18 mouse cellular contexts compared by ENCODE assay signal in the genomic region with DNA sequence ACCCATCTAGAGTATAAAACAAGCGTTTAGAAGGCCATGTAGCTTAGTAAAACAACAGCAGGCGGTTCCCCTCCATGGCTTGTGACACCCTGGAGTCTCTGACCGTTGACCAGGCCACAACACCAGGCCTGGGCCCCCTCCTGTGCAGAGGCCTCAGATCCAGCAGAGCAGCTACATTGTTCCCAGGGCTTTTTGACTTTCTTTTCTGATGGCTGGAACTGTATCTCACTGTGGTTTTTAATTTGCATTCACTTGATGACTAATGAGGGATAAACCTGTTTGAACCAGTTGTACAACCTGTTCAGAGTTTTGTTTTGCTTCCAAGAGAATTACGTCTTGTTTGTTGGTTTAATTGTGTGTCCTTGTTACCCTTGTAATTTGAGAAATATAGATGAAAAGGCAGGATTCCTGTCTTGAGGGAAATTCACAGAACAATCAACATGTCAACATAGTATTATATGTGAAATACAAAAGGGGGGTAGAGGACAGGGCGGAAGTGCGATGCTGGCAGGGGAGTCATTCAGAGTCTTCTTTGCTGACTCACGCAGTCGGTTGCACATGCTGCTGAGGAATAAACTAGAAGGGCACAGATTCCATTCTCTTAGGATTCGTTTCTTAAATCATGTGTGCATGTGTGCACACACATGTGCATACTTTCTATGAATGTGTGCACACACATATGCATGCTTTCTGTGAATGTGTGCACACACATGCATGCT. TPM values are rescaled to one million over a fixed set of nuclear protein-coding genes. Genes with fewer than 3 reads are reported as not detected.
DNase-seq lines count a peak whose midpoint lies in the region; ATAC-seq lines count a peak whose summit lies in the region.
"Had no signal": no experiment of that assay in that cellular context is flagged by ENCODE, and none has a peak within 500 bp of the region (broad histone marks: within the 10 kb centered on the region; RNA-seq: fewer than 3 reads in every experiment).

No protein-coding gene starts in this region.

- H3K27me3 ChIP-seq in midbrain, embryonic 14.5 days (ENCODE audit: control insufficient read depth, insufficient read depth, low read length): no peaks in the 10 kb centered on the region
- H3K27me3 ChIP-seq in midbrain, embryonic 10.5 days (ENCODE audit: low read depth, poor library complexity, severe bottlenecking): no peaks in the 10 kb centered on the region
- no peaks in the 10 kb centered on the region for H3K27me3 ChIP-seq in stomach, embryonic 16.5 days (ENCODE audit: control insufficient read depth, insufficient read depth, low read length)
- no peaks in the 10 kb centered on the region for H3K27me3 ChIP-seq in hindbrain, embryonic 11.5 days (ENCODE audit: control insufficient read depth, insufficient read depth, low read length)
- H3K27me3 ChIP-seq: hindbrain, embryonic 15.5 days; neural tube, embryonic 13.5 days had no signal

- H3K9ac ChIP-seq in midbrain, embryonic 14.5 days (replicated peaks; ENCODE audit: low read length): no peak overlapping the region
- H3K9ac ChIP-seq in stomach, embryonic 16.5 days (ENCODE audit: low read length): no peak overlapping the region
- H3K9ac ChIP-seq in hindbrain, embryonic 11.5 days (ENCODE audit: low read depth, low read length): no peak overlapping the region
- H3K9ac ChIP-seq: hindbrain, embryonic 15.5 days; neural tube, embryonic 13.5 days had no signal

- no peak for ATAC-seq in midbrain, embryonic 14.5 days (ENCODE audit: low FRiP score, low TSS enrichment)
- peak; percentile 40; the same call in 1 of the 2 replicates for ATAC-seq in stomach, embryonic 16.5 days (ENCODE audit: insufficient read depth, low FRiP score)
- no peak for ATAC-seq in hindbrain, embryonic 11.5 days (ENCODE audit: low FRiP score)
- ATAC-seq: intestine, embryonic 16.5 days had no signal

- H3K9me3 ChIP-seq in midbrain, embryonic 14.5 days (ENCODE audit: control insufficient read depth, low read length): no peaks in the 10 kb centered on the region
- H3K9me3 ChIP-seq in midbrain, embryonic 10.5 days (replicated peaks): no peaks in the 10 kb centered on the region
- no peaks in the 10 kb centered on the region for H3K9me3 ChIP-seq in stomach, embryonic 16.5 days (replicated peaks; ENCODE audit: control insufficient read depth, low read length)
- H3K9me3 ChIP-seq in hindbrain, embryonic 11.5 days (ENCODE audit: control insufficient read depth, low read length): no peaks in the 10 kb centered on the region
- H3K9me3 ChIP-seq: hindbrain, embryonic 15.5 days; neural tube, embryonic 13.5 days had no signal

- no peaks in the 10 kb centered on the region for H3K4me1 ChIP-seq in midbrain, embryonic 14.5 days (ENCODE audit: control insufficient read depth, insufficient read depth, low read length)
- H3K4me1 ChIP-seq in midbrain, embryonic 10.5 days: peaks cover 28% of the 10 kb centered on the region
- no peaks in the 10 kb centered on the region for H3K4me1 ChIP-seq in stomach, embryonic 16.5 days (ENCODE audit: control insufficient read depth, insufficient read depth, low read length)
- H3K4me1 ChIP-seq in hindbrain, embryonic 11.5 days (replicated peaks; ENCODE audit: control insufficient read depth, insufficient read depth, low read length): no peaks in the 10 kb centered on the region

- 39% methylated on average over 9 of the region's 9 CpGs for WGBS in midbrain, embryonic 14.5 days
- 53% methylated on average over 9 of the region's 9 CpGs for WGBS in midbrain, embryonic 10.5 days
- WGBS in stomach, embryonic 16.5 days: 56% methylated on average over 9 of the region's 9 CpGs
- WGBS in hindbrain, embryonic 11.5 days: 49% methylated on average over 9 of the region's 9 CpGs

- H3K36me3 ChIP-seq in midbrain, embryonic 14.5 days (ENCODE audit: control insufficient read depth, insufficient read depth, low read length): no peaks in the 10 kb centered on the region
- no peaks in the 10 kb centered on the region for H3K36me3 ChIP-seq in midbrain, embryonic 10.5 days
- no peaks in the 10 kb centered on the region for H3K36me3 ChIP-seq in stomach, embryonic 16.5 days (ENCODE audit: control insufficient read depth, insufficient read depth, low read length)
- H3K36me3 ChIP-seq in hindbrain, embryonic 11.5 days (ENCODE audit: control insufficient read depth, insufficient read depth, low read length): no peaks in the 10 kb centered on the region
- H3K36me3 ChIP-seq: hindbrain, embryonic 15.5 days; neural tube, embryonic 13.5 days had no signal

- no peak overlapping the region for H3K4me2 ChIP-seq in midbrain, embryonic 14.5 days (ENCODE audit: low read length)
- H3K4me2 ChIP-seq in stomach, embryonic 16.5 days (ENCODE audit: low read depth, low read length): no peak overlapping the region
- H3K4me2 ChIP-seq in hindbrain, embryonic 11.5 days (replicated peaks; ENCODE audit: low read depth, low read length): no peak overlapping the region
- H3K4me2 ChIP-seq: heart, embryonic 11.5 days; hindbrain, embryonic 15.5 days; neural tube, embryonic 13.5 days had no signal

- peak overlapping the region; percentile 49; the same call in 1 of the 2 replicates for H3K27ac ChIP-seq in midbrain, embryonic 14.5 days (replicated peaks; ENCODE audit: low read depth, low read length)
- H3K27ac ChIP-seq in midbrain, embryonic 10.5 days (replicated peaks): no peak overlapping the region
- H3K27ac ChIP-seq in stomach, embryonic 16.5 days (ENCODE audit: low read length): peak overlapping the region; percentile 76
- H3K27ac ChIP-seq in hindbrain, embryonic 11.5 days (ENCODE audit: low read depth, low read length): no peak overlapping the region
- H3K27ac ChIP-seq: hindbrain, embryonic 15.5 days; neural tube, embryonic 13.5 days had no signal

- no peak overlapping the region for H3K4me3 ChIP-seq in midbrain, embryonic 14.5 days (replicated peaks; ENCODE audit: low read depth, low read length)
- no peak overlapping the region for H3K4me3 ChIP-seq in midbrain, embryonic 10.5 days
- H3K4me3 ChIP-seq in stomach, embryonic 16.5 days (replicated peaks; ENCODE audit: low read length): no peak overlapping the region
- no peak overlapping the region for H3K4me3 ChIP-seq in hindbrain, embryonic 11.5 days (ENCODE audit: low read depth, low read length)
- H3K4me3 ChIP-seq: hindbrain, embryonic 15.5 days; neural tube, embryonic 13.5 days had no signal

- no peak for DNase-seq in midbrain, embryonic 14.5 days
- no peak for DNase-seq in midbrain, embryonic 10.5 days (ENCODE audit: low spot score)
- DNase-seq in ES-CJ7 (ENCODE audit: low read depth, low spot score): peak; percentile 23
- DNase-seq in R1 (ENCODE audit: low read depth, low spot score): peak; percentile 46
- no peak for DNase-seq in hindbrain, embryonic 11.5 days (ENCODE audit: low spot score)
- no peak for DNase-seq in embryo, embryonic 10 days (ENCODE audit: low spot score)
- DNase-seq: adrenal gland, adult 2 months; cerebellum, postnatal 10 days; gastrocnemius, postnatal 25 days; heart, postnatal 14 days; kidney, postnatal 36 days; thymus, postnatal 4 days had no signal

RNA-seq across cellular contexts. Expression of a gene that starts 22.3 kb away (rescaled TPM):
- 523 and 525 TPM in 2 replicates for polyA plus RNA-seq in midbrain, embryonic 14.5 days (2014; fragmentation: Nextera tagmentation; extraction: Ambion mirVana)
- polyA plus RNA-seq in midbrain, embryonic 10.5 days (2016; fragmentation: Nextera tagmentation; extraction: Ambion mirVana): 691 and 854 TPM in 2 replicates
- polyA plus RNA-seq in stomach, embryonic 16.5 days (2015; fragmentation: Nextera tagmentation; extraction: Ambion mirVana): 689 and 823 TPM in 2 replicates
- 822 and 883 TPM in 2 replicates for polyA plus RNA-seq in hindbrain, embryonic 11.5 days (2014; fragmentation: Nextera tagmentation; extraction: Ambion mirVana)

RNA-seq across cellular contexts. Expression of a gene that starts 53.9 kb away (rescaled TPM):
- polyA plus RNA-seq in midbrain, embryonic 14.5 days (2014; fragmentation: Nextera tagmentation; extraction: Ambion mirVana): 2.5 and 3.1 TPM in 2 replicates
- 0.06 and 0.07 TPM in 2 replicates for polyA plus RNA-seq in midbrain, embryonic 10.5 days (2016; fragmentation: Nextera tagmentation; extraction: Ambion mirVana)
- polyA plus RNA-seq in stomach, embryonic 16.5 days (2015; fragmentation: Nextera tagmentation; extraction: Ambion mirVana): 5.4 and 5.6 TPM in 2 replicates
- polyA plus RNA-seq in hindbrain, embryonic 11.5 days (2014; fragmentation: Nextera tagmentation; extraction: Ambion mirVana): 0.47 and 0.51 TPM in 2 replicates
- polyA plus RNA-seq: liver, adult 2 months had no signal

Comparison
In these comparisons a context has a peak if more than half of its experiments do, and no peak if none do; other contexts are left out.
1. H3K27ac ChIP-seq: peak in midbrain, embryonic 14.5 days (single experiment) and stomach, embryonic 16.5 days (single experiment); none in midbrain, embryonic 10.5 days (single experiment) and hindbrain, embryonic 11.5 days (single experiment).
2. DNase-seq: peak in ES-CJ7 (single experiment) and R1 (single experiment); none in midbrain, embryonic 14.5 days (single experiment), midbrain, embryonic 10.5 days (single experiment), hindbrain, embryonic 11.5 days (single experiment) and embryo, embryonic 10 days (single experiment).